Mouse (Mus musculus) megakaryocyte, embryonic 14.5 days (primary cell): ENCODE results near the gene Krtap24-1.

ENCODE experiments used
- FLI1 ChIP-seq: IDR thresholded peaks from 2 replicates; pipeline ENCODE4 v1.6.1; 2012; ENCODE audit warnings: low read length, inconsistent platforms, mixed read lengths
- GATA1 ChIP-seq: IDR thresholded peaks from 3 replicates; pipeline ENCODE4 v1.6.1; 2012; ENCODE audit warnings: mixed read lengths, low read length, inconsistent platforms, borderline replicate concordance

DNA sequence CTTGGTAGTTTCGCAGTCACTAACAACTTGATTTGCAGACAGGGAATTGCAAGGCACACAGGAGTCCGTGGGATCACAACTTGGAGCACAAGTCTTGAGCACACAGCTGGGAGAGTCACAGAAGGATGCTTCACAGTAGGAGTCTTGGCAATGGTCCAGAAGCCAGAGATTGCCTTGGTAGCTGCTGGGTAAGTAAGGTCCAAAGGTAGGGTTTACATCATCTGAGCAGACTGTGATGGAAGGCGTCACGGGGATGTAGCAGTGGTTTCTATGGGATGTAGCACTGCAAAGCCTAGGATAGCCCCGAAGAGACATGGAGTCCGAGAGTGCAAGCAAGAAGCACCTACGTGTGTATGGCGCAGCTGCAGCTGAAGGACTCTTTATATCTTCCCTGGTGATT is at the start of gene Krtap24-1:
- TF ChIP-seq GATA1 (no peak), FLI1 (no peak)
